Mouse (Mus musculus) forebrain, postnatal 0 days (tissue): ENCODE measurements around the gene Igsf9. TPM values are rescaled to one million over a fixed set of nuclear protein-coding genes. Genes with fewer than 3 reads are reported as not detected.

Experiments used
- ATAC-seq: fragments of 200-750 bp; cut with Nextera tagmentation; 2 replicates; pipeline ENCODE4 v1.8.0; 2017; ENCODE audit warnings: mild to moderate bottlenecking, moderate library complexity
- DNase-seq: peaks from one replicate; pipeline ENCODE4 v3.0.0-alpha.2; 2015
- H3K27ac ChIP-seq: fragments of 300-500 bp; sonication (generic); 2 replicates; pipeline ENCODE4 v1.5.1; 2014; ENCODE audit warnings: low read depth, mild to moderate bottlenecking, antibody characterized with exemption, low read length, moderate library complexity, mixed read lengths
- H3K27me3 ChIP-seq: fragments of 300-500 bp; sonication (generic); 2 replicates; pipeline ENCODE4 v1.6.1; 2014; ENCODE audit warnings: mild to moderate bottlenecking, low read length, mixed read lengths; ENCODE audit not compliant: insufficient read depth
- H3K36me3 ChIP-seq: fragments of 300-500 bp; sonication (generic); 2 replicates; pipeline ENCODE4 v1.6.1; 2014; ENCODE audit warnings: mild to moderate bottlenecking, moderate library complexity; ENCODE audit not compliant: insufficient read depth
- H3K4me1 ChIP-seq: fragments of 300-500 bp; sonication (generic); 2 replicates; pipeline ENCODE4 v1.6.1; 2014; ENCODE audit warnings: antibody characterized with exemption; ENCODE audit not compliant: insufficient read depth
- H3K4me2 ChIP-seq: fragments of 300-500 bp; sonication (generic); 2 replicates; pipeline ENCODE4 v1.6.1; 2014; ENCODE audit warnings: low read depth, mild to moderate bottlenecking, moderate library complexity
- H3K4me3 ChIP-seq: fragments of 300-500 bp; sonication (generic); 2 replicates; pipeline ENCODE4 v1.5.1; 2014; ENCODE audit warnings: low read depth, low read length, mixed read lengths
- H3K9ac ChIP-seq: fragments of 300-500 bp; sonication (generic); 2 replicates; pipeline ENCODE4 v1.6.1; 2014; ENCODE audit warnings: mild to moderate bottlenecking
- H3K9me3 ChIP-seq: fragments of 300-500 bp; sonication (generic); 2 replicates; pipeline ENCODE4 v1.6.1; 2016; ENCODE audit warnings: low read length
- CTCF ChIP-seq: sonication (generic); IDR thresholded peaks from 2 replicates; pipeline ENCODE4 v1.5.1; 2016; ENCODE audit warnings: antibody characterized with exemption, control low read depth, low read depth
- WGBS: fragments of 180-500 bp; shearing (Covaris S2); extraction: QIAGEN DNeasy Blood & Tissue Kit; methylation state at CpG from one replicate; pipeline ENCODE4 v1.1.7; 2014; 5-methylcytosine and 5-hydroxymethylcytosine counted together
- polyA plus RNA-seq: library from polyadenylated mRNA; unstranded; fragments of >200 nt; fragmentation: Nextera tagmentation; extraction: Ambion mirVana; gene quantifications from 2 replicates; pipeline ENCODE4 v1.2.1, GENCODE M21; 2015
- total RNA-seq: library from RNA; depleted of rRNA; stranded (reverse); fragments of >200 nt; gene quantifications from 2 replicates; pipeline ENCODE4 v1.2.3, GENCODE M21; 2014

The Igsf9 gene
- total and polyA plus RNA-seq, 2 experiments from 2014 or later, result 25.6 to 35.3 TPM

DNA sequence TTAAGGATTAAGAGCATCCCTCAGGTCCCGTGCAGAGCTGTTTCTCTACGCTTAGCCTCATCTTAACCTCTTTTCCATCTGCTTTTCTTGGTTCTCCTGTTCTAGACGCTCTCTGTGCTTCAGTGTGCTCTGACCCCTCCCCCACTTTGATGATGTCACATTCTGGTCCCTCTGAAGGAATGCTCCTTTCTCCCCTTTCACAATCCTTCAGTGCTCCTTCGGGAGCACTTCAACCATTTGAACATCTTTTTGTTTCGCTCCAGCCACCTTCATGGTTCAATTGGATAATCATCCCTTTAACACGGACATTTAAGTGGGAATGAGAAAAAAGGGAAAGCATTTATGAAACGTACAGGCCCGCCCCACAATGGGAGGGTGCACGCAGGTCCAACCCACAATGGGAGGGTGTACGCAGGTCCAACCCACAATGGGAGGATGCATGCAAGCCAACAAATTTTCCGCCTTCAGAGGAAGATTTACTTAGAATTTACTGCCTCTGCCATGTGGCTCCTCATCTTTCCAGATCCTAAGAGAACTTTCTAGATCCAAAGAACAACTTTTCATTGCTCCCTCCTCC, 13.2 kb upstream of the Igsf9 start:
- 80% methylated on average over 11 of the region's 11 CpGs for WGBS
- DNase-seq (no peak), ATAC-seq (no peak)
- Histone ChIP-seq H3K9ac (no peak overlapping the region), H3K4me2 (no peak overlapping the region), H3K4me3 (no peak overlapping the region), H3K36me3 (no peaks in the 10 kb centered on the region), H3K4me1 (no peaks in the 10 kb centered on the region), H3K27me3 (no peaks in the 10 kb centered on the region), H3K27ac (no peak overlapping the region), H3K9me3 (no peaks in the 10 kb centered on the region)
- no peak for TF ChIP-seq CTCF

DNA sequence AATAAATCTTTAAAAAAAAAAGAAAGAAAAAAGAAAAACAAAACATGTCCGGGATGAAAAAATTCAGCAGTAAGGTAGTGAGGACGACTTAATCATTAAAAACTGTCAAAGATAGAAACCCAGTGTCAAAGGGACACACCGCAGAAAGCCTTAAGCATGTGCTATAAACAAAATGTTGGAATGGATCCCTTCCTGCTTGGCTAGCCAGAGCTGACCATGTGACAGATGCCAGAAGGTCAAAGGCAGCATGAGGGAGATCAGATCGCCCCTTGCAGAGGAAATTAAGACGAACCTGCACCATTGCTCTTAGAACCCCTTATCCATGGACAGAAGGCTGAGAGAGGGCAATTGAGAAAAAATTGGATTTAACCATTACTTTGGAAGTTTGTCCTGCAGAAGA, 12.2 kb upstream of the Igsf9 start:
- H3K9ac ChIP-seq, result no peak overlapping the region
- ATAC-seq (no peak), DNase-seq (no peak)
- no peaks in the 10 kb centered on the region for H3K4me1 ChIP-seq
- whole genome bisulfite sequencing, result 91% methylated on average over 5 of the region's 5 CpGs
- no peak overlapping the region for H3K27ac ChIP-seq
- TF ChIP-seq CTCF, result no peak
- no peak overlapping the region for H3K4me3 ChIP-seq
- no peak overlapping the region for H3K4me2 ChIP-seq
- H3K27me3 ChIP-seq, result no peaks in the 10 kb centered on the region
- H3K36me3 ChIP-seq, result no peaks in the 10 kb centered on the region
- H3K9me3 ChIP-seq, result no peaks in the 10 kb centered on the region

DNA sequence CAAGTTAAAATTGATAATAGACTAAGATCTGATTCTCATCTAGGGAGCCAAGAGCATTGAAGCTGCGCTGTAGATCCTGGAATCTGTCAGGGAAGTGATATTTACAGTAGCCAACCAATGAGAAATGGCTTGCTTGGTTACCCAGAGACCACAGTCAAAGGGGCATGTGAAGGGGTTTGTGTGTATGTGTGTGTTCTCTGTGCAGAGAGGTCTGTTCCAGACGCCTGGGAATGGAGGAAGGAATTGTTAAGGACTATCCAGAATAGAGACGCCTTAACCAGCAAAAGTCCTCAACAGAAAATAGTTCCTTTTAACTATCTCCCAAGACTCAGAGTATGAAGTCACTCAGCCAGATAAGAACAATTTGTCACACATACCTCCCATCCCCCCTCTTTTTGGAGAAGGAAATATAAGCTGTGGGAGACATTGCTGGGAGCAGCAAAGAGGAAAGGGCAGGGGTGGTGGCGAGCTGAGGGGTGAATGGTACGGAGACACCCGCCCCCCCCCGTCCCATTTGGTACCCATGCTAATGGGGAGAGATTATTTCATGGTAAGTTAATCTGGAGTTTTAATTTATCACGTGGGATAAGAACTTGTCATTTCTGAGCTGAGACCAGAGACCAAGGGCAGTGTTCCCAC, 11.7 kb upstream of the Igsf9 start:
- H3K9ac ChIP-seq, result no peak overlapping the region
- H3K9me3 ChIP-seq, result no peaks in the 10 kb centered on the region
- H3K27me3 ChIP-seq, result no peaks in the 10 kb centered on the region
- no peak for ATAC-seq
- 73% methylated on average over 8 of the region's 8 CpGs for WGBS
- no peak for DNase-seq
- no peak for TF ChIP-seq CTCF
- H3K36me3 ChIP-seq, result no peaks in the 10 kb centered on the region
- no peaks in the 10 kb centered on the region for H3K4me1 ChIP-seq
- no peak overlapping the region for H3K4me2 ChIP-seq
- H3K27ac ChIP-seq, result no peak overlapping the region
- H3K4me3 ChIP-seq, result no peak overlapping the region

DNA sequence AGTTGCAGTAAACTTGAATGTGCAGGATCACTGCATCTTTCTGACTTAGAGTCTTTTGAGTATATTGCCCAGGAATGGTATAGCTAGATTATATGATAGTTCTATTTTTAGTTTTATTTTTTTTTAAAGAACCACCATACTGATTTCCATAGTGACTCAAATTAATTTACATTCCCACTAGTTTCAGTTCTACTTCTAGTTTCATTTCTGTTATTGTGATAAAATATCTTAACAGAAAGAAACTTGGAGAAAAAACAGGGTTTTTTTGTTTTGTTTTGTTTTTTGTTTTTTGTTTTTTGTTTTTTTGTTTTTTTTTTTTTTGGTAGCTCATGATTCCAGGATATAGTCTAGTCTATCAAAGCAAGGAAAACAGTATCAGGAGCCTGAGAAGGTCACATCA, 8.7 kb upstream of the Igsf9 start:
- no peak overlapping the region for H3K4me3 ChIP-seq
- H3K27ac ChIP-seq, result no peak overlapping the region
- H3K27me3 ChIP-seq, result no peaks in the 10 kb centered on the region
- DNase-seq (no peak), ATAC-seq (no peak)
- no peak overlapping the region for H3K9ac ChIP-seq
- TF ChIP-seq CTCF, result no peak
- H3K4me1 ChIP-seq, result no peaks in the 10 kb centered on the region
- H3K4me2 ChIP-seq, result no peak overlapping the region
- H3K36me3 ChIP-seq, result no peaks in the 10 kb centered on the region
- H3K9me3 ChIP-seq, result no peaks in the 10 kb centered on the region

DNA sequence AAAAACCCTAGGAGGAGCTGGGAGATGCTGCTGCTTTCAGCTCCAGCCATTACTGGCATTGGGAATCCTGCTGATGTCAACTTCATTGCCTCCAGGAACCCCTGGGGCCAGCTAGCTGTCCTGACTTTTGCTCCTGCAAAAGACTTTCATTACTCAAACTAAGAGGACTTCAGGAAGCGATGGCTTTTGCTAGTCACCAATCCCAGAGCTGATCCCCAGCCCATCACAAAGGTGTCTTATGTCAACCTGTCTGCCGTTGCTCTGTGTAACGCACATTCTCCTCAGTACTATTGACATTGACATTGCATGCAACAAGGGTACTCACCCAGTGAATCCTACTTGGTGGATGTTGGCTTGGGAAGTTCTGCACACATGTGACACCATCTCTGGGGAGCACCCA, 7.4 kb upstream of the Igsf9 start:
- no peak for TF ChIP-seq CTCF
- Histone ChIP-seq H3K4me2 (no peak overlapping the region), H3K36me3 (no peaks in the 10 kb centered on the region), H3K9ac (no peak overlapping the region), H3K4me3 (no peak overlapping the region), H3K4me1 (no peaks in the 10 kb centered on the region), H3K27ac (no peak overlapping the region), H3K27me3 (no peaks in the 10 kb centered on the region), H3K9me3 (no peaks in the 10 kb centered on the region)
- ATAC-seq (no peak), DNase-seq (no peak)
- 82% methylated on average over 3 of the region's 3 CpGs for WGBS

DNA sequence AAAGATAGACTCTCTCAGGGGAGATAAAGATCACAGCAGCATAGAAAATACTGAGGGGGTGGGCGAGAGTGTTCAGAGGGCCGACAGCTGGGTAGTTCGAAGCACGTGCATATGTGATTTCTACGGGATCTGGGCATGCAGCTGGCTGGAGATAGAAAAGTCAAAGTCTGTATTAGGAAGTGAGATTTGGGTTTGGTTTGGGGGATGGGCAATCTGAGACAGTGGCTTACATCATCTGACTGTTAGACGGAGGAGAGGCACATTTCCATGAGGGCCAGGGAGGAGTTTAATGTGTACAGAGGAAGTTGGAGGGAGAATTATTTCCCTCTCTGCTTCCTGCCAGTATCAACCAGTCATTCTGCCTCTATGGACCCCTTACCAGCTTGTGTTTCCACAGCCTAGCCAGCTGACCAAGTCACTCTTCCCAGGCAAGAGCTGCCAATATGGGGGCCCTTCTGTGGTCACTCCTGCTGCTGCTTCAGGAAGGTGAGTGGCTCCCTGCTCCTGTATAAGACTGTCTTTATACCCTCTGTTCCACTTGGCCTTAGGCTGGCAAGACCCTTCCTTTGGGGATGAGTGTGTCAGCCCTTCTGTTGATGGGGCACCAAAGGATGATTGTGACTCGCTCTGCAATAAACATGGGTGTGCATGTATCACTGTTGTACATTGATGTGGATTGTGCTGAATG, 6.4 kb upstream of the Igsf9 start, which contains the start of gene Slamf9:
Slamf9 (plus strand) TSS at position 305 of the 688 bp plus-strand sequence.
- Histone ChIP-seq H3K27ac (no peak within 1 kb of the TSS), H3K27me3 (no peaks in the 10 kb centered on the region), H3K9me3 (no peaks in the 10 kb centered on the region), H3K36me3 (no peaks in the 10 kb centered on the region), H3K4me3 (no peak within 1 kb of the TSS), H3K4me2 (no peak within 1 kb of the TSS), H3K9ac (no peak within 1 kb of the TSS), H3K4me1 (no peaks in the 10 kb centered on the region)
- DNase-seq (no peak), ATAC-seq (peak; percentile 20; the same call in 1 of the 2 replicates)
- TF ChIP-seq CTCF, result no peak
- 79% methylated on average over 7 of the region's 7 CpGs for WGBS

DNA sequence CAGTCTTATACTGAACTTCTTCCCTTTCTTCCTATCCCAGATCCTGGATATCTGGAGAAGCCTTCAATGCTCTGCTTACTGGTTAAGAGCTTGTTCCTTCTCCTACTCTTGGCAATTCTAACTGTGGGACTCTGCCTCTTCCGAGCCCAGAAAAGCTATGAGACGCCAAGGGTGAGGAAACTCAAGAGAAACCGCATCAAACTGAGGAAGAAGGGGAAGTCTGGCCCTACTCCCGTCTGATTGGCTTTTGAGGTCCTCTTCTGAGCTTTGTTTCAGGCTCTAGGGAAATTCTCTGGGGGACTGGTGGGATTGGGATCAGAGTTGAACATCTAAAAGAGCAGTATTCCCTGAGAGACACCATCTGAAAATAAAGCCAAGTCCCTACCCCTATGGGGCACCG, 3.6 kb upstream of the Igsf9 start:
- no peak for DNase-seq
- no peak for ATAC-seq
- Histone ChIP-seq H3K9ac (no peak overlapping the region), H3K4me2 (no peak overlapping the region), H3K4me1 (peaks cover 9% of the 10 kb centered on the region), H3K36me3 (no peaks in the 10 kb centered on the region), H3K9me3 (no peaks in the 10 kb centered on the region), H3K4me3 (no peak overlapping the region), H3K27ac (no peak overlapping the region), H3K27me3 (no peaks in the 10 kb centered on the region)
- WGBS, result 85% methylated on average over 5 of the region's 5 CpGs
- no peak for TF ChIP-seq CTCF
